Mouse (Mus musculus) kidney, adult 11 months (tissue): ENCODE data around the gene Hist1h4j.
"Not testable (repeated sequence)": the region's sequence is repeated elsewhere in the genome, so short reads cannot be mapped to it uniquely, and the experiment has no call there.

Source experiments
- DNase-seq: peaks from one replicate; pipeline ENCODE4 v3.0.0; 2022

The Hist1h4j gene

GRCm38 (mm10) chr13:21734906-21735767 lies at the start of gene Hist1h4j:
TSS of gene Hist1h4j (plus strand) at chr13:21735064.
- peak; percentile 21 for DNase-seq

GRCm38 (mm10) chr13:21697811-21698210 lies 37.1 kb upstream of the Hist1h4j start, which contains the start of gene Olfr1359:
TSS of gene Olfr1359 (plus strand) at chr13:21698111.
- DNase-seq = no peak

GRCm38 (mm10) chr13:21706669-21707068 lies 28.2 kb upstream of the Hist1h4j start:
- DNase-seq = no peak

- DNase-seq = peak; percentile 77
Measured at GRCm38 (mm10) chr13:21710031-21710711, 24.7 kb upstream of the Hist1h4j start.

- peak; percentile 55 for DNase-seq
Measured at GRCm38 (mm10) chr13:21710821-21711525, 23.9 kb upstream of the Hist1h4j start.

GRCm38 (mm10) chr13:21711698-21712097 lies 23.2 kb upstream of the Hist1h4j start:
- DNase-seq = no peak

- DNase-seq = peak; percentile 30
Measured at GRCm38 (mm10) chr13:21714725-21715124, 20.1 kb upstream of the Hist1h4j start.

- no peak for DNase-seq
Measured at GRCm38 (mm10) chr13:21715131-21715863, 19.6 kb upstream of the Hist1h4j start.

GRCm38 (mm10) chr13:21715864-21716539 lies 18.9 kb upstream of the Hist1h4j start, which contains the start of the genes Hist1h2bl and Hist1h2ai:
TSS of gene Hist1h2bl (minus strand) at chr13:21716143.
TSS of gene Hist1h2ai (plus strand) at chr13:21716422.
- DNase-seq = peak; percentile 64

- DNase-seq = peak; percentile 2
Measured at GRCm38 (mm10) chr13:21716540-21717391, 18.1 kb upstream of the Hist1h4j start.

- DNase-seq = peak; percentile 45
Measured at GRCm38 (mm10) chr13:21717397-21718357, 17.2 kb upstream of the Hist1h4j start, which contains the start of gene Hist1h3h. TSS of gene Hist1h3h (plus strand) at chr13:21717659.

GRCm38 (mm10) chr13:21718381-21719080 lies 16.3 kb upstream of the Hist1h4j start:
- no peak for DNase-seq

GRCm38 (mm10) chr13:21721107-21721756 lies 13.6 kb upstream of the Hist1h4j start:
- DNase-seq = not testable (repeated sequence)

- peak; percentile 10 for DNase-seq
Measured at GRCm38 (mm10) chr13:21721757-21722372, 13.0 kb upstream of the Hist1h4j start, which contains the start of gene Hist1h2bm. TSS of gene Hist1h2bm (plus strand) at chr13:21722044.

- DNase-seq = no peak
Measured at GRCm38 (mm10) chr13:21722373-21722925, 12.4 kb upstream of the Hist1h4j start.

GRCm38 (mm10) chr13:21722993-21723836 lies 11.6 kb upstream of the Hist1h4j start:
- no peak for DNase-seq
